Mouse (Mus musculus) spleen, adult 2 months (tissue): Measurements from ENCODE around the gene Wnt9a.

ENCODE experiments used
- CTCF ChIP-seq: fragments of 200-500 bp; IDR thresholded peaks from 2 replicates; pipeline ENCODE4 v1.5.1; 2011; ENCODE audit warnings: mild to moderate bottlenecking, inconsistent platforms; ENCODE audit not compliant: insufficient read depth, insufficient read length, insufficient replicate concordance; ENCODE audit errors: extremely low read depth
- POLR2A ChIP-seq: fragments of 200-500 bp; IDR thresholded peaks from 2 replicates; pipeline ENCODE4 v1.6.1; 2011; ENCODE audit warnings: low read depth, low read length, inconsistent platforms

GRCm38 (mm10) chr11:59377999-59378398, 71.3 kb downstream of the Wnt9a start:
- TF ChIP-seq CTCF: no peak
- no peak for TF ChIP-seq POLR2A
